Mouse (Mus musculus) lung, postnatal 4 days (tissue): ENCODE data around the gene Lrig2.
A peak's percentile ranks its signal among the peaks of the same experiment; 100 is the strongest.

ENCODE experiments used
- DNase-seq, 2 experiments: peaks; one replicate each; pipeline ENCODE4 v3.0.0; 2021

The Lrig2 gene

DNA sequence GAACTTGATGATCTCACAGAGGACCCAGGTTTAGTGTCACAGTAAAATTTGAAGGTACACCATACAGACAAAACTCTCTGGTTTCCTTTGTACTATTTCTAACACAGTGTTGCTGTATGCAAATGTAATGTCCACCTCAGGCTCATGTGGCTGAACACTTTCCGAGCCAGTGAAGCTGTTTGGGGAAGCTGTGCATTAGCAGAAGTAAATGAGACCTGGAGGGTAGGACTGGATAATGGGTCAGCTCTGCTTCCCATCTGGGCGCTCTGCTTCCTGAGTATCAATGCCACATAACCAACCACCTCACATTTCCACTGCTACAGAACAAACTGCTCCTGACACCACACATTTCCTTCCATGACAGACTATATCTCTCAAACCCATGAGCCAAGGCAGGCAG is 10.1 kb downstream of the Lrig2 start:
- no peak for DNase-seq

DNA sequence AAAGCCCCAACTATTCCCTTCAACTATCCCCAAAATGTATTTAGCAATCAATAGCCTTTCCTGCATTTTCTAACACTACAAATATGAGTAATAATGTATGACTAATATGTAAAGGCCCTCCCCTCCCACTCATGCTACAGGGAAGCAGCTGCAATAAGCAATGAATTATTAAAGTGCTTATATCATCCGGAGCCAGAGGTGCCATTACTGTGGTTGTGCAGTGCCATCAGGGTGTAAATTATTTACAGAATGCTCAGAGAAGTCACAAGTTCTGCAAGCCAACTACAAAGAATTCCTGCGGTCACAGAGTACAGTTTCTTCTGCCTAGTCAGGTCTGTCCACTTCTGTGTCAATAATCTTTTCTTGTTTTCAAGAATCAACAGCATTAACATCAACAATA is 10.8 kb downstream of the Lrig2 start:
- no peak for DNase-seq

DNA sequence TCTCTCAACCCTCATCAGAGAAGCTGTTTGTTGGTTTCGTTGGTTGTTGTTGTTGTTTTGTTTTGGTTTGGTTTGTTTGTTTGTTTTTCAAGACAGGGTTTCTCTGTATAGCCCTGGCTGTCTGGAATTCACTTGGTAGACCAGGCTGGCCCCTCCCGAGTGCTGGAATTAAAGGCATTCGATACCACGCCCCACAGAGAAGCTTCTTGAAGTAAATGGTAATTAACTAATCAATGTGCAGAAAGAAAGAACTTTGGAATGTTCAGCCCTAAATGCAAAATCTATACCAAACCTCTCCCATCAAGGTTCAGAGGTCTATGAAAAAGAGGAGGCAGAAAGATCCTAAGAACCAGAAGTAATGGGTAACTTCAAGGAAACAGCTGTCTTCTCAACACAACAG is 15.5 kb downstream of the Lrig2 start:
- DNase-seq = no peak

DNA sequence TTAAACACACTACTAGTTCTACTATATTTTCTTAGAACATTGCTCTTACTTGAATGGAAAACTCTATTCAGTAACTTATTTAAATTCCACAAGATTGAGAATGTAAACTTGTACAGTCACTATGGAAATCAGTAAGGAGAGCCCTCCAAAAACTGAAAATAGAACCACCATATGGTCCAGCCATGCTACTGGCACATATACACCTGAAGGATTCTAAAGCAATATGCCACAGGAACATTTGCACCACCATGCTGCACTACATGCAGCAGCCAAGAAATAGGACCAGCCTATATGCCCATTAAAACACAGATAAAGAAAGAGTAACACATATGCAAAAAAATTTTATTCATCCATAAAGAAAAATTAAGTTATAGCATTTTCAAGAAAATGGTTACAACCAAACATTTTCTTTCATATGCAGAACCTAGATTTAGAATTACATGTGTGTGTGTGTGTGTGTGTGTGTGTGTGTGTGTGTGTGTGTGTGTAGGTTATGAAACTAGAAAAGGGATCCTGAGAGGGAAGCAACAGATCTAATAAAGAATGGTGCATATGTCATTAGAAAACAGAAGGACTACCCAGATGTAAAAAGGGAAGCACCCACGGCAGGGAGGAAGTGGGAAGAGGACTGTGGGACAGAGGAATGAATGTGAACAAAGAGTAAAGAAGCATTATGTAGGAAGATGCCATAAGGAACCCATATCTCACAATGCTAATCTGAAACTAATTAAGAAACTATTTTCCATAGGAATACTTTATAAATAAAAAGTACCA is 30.6 kb downstream of the Lrig2 start:
- DNase-seq = no peak

DNA sequence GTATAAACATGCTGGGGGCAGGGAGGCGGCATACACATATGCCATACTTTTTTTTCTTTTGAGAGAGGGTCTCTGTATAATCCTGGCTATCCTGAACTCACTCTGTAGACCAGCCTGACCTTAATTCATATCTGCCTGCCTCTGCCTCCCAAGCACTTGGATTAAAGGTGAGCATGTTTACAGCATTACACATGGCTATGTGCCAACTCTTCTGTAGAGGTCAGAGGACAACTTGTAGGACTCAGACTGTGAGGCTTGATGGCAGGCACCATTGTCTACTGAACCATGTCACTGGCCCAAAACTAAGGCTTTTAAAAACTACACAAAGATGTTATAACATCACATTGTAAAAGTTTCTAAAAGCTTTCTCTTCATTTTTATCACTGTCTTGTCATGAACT is 33.7 kb downstream of the Lrig2 start:
- no peak for DNase-seq

DNA sequence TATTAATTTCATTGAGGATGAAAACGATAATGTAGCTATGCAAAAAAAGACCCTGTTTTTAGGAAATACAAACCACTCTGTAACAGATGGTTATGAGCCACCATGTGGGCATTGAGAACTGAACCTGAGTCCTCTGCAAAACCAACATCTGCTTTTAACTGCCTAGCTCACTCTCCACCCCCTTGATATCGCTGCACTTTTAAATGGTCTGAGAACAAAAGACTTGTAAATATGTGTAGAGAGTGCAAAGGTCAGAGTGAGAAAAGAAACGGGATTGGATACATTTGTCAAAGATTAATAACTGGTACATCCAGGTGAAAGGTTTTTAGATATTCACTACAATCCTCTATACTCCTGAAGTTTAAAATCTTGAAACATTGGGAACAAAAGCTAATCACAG is 42.3 kb downstream of the Lrig2 start:
- DNase-seq = no peak

DNA sequence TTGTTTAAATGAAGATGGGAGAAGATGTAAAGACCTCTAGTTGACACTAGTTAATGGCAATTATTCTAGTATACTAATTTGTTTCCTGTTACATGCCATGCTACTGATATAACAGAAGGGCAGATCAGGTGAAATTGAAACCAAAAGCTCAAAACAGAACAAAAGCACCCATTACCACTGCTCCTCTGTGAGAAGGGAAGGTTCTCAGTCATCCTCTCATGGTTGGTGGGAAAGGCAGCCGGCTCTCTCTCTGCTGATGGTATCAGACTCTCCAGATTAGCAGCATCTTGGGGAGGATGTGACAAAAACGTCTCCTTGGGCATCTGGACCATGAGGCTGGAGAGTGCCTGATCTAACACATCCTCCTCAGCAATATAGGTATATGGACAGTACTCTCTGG is 50.5 kb downstream of the Lrig2 start:
- no peak for DNase-seq

DNA sequence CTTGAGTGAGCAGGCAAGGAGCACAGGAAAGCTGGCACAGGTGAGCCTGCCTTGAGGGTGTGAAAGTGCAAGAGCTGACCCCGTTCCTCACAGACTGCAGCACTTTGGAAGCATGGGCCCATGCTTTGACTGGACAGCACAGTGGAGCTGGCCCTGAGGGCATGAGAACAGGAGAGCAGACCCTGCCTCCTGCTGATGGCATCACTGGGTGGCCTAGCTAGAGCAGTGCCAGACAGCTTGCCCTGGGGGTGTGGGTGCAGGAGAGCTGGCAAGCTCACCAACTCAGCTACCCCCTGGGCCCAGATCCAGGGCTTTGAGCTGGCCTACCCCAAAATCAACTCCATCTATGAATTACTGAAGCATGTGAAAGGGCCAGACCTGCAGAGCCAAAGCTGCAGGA is 53.1 kb downstream of the Lrig2 start:
- no peak for DNase-seq

DNA sequence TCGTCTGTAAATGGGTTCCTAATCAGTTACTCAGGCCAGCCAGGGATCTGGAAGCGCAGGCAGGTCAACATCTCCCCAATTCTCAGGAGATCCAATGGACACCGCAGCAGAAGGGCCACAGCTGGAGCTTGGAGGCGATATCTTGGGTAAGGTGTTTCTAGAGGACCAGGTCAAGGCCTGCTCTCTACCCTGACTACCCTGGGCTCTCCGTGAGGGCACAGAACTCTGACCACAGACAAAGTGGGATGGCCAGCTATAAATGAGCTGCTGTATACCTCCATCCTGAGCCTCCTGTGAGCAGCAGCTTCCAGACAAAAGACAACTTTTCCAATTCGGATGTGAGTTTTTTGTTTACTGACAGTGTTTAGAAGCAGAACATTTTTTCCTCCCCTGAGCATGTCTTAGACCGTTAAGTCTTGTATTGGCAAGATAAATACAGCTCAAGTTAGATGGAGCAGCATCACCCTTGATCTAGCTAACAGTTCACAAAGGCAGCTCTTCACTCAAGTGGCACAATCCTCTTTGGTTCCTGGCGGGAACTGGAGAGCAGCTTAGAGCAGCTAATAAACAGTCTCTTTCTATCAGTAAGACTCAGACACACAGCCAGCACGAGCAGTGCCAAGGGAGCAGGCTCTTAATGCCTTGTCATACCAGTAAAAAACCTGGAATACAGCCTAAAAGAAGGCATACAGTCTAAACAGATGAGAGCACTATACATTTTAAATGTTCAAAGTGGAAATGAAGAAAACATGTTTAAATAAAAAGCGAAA is 56.0 kb downstream of the Lrig2 start:
- DNase-seq = no peak

DNA sequence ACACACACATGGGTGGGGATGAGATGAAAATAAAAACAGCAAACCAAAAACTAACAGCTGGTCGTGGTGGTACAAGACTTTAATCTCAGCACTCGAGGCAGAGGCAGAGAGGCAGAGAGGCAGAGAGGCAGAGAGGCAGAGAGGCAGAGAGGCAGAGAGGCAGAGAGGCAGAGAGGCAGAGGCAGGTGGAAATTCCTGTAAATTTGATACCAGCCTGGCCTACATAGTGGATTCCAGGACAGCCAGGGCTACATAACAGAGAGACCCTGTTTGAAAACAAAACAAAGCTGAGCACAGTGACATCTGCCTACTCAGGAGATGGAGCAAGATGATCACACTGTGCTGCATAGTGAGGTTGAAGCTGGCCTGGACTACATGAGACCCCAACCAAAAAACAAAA is 64.5 kb downstream of the Lrig2 start:
- no peak for DNase-seq

DNA sequence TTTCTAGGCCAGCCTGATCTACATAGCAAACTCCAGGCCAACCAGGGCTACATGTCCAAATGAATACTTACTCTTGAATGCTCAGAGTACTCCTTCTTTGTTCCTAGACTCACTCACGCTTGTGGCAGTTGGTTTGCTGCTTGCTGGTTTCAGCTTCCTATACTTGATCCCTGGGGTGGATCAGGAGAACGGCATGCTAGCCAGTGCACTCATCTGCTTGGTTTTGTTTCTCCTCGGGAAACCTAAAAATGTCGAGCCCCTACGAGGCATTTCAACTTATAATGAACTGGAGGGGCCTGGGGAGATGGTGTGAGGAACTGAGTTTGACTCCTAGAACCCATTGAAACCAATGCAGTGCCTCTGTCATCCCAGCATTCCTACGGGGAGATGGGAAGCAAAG is 65.0 kb downstream of the Lrig2 start:
- no peak for DNase-seq

DNA sequence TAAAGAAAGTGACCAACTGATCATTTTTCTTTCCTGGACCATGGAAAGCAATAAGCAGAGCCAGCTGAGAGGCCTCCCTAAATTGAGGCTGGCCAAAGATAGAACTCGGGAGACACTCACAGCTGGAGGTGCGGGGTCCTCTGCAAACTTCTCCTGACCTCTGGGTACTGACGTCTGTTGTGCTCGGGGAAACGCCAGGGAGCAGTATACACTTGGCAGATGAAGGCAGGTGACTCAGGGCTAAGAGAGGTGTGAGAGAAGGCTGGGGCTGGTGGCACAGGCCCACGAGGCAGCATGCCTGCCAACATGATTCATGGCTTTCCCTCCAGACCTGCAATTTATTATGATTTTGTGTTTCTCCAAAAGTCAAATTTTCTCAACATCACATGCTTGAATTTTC is 66.1 kb downstream of the Lrig2 start:
- no peak for DNase-seq

DNA sequence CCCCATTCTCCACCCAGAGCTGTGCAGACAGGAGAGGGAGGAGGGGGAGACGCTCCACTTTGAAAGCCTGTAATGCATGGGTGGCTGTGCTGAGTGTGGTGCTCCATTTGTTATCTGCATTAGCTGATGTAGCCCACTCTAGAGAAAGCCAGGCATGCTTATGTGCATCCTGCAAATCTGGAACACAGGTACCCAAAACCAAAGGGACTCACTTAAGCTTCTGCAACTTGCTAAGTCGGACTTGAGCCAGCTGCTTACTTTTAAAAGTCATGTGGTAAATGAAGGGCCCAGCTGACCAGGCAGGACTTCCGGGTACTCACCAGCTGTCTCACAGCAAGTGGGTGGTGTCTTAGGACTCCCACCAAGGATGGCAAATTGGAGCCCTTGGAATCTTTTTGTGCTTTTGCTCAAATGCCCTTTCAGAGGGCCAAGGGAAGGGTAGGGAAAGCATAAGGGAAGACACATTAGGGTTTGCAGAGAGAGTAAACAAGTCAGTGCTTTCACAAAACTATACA is 66.7 kb downstream of the Lrig2 start:
- DNase-seq = no peak

DNA sequence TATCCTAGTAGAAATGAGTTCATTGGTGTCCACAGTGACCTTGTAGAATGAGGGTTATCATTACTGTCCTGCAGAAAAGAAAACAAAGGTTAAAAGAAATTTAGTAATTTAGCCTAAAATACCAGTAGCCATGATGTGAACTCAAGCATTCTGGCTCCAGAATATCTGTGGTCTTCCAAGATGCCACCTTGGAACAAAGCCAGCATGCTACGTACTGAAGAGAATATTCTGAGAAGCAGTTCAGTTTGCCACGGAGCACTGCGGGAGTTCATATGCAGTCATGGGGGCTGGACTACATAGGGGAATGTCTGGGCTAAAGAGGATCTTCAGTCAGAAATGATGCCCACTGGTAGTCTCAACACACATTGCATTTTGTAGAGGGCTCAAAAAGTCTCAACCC is 67.6 kb downstream of the Lrig2 start:
- no peak for DNase-seq

DNA sequence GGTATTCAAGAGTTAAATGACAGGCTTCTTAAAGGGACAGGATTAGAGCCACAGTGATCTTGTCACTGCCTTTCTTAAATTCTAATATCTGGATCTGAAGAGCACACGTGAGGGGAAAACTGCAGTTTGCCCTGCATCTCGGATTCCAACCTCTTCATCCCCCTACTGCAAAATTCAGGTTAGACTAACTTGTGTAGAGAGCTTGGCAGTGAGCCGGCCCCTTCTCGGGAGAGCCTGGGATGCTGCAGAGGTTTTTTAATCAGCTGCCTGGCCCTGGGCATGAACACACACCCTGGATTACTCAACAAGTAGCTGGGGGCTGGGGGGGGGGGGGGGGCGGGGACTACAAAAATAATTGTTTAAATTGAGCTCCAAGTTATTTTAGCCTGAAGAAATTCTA is 69.4 kb downstream of the Lrig2 start:
- DNase-seq = peak; percentile 30 to 49

DNA sequence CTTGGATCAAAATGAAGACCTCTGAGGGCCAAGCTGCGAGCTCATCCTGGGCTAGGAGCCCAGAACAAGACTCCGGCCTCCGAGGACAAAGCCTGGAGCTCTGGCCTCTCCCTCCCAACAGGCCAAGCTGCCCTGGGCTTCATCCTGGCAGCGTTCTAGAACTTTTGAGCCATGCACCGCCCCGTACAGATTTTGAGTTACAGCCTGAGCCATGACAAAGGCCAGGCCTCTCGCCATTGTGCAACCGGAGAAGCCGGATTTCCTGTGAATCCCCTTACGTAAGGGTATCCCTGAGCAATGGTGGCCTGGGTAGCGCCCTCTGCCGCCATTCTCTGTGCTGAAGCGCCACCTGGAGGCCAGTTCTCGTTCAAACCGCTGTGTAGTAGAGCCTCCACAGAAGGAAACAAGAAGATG is 69.8 kb downstream of the Lrig2 start:
- peak; percentile 96 to 98 for DNase-seq

DNA sequence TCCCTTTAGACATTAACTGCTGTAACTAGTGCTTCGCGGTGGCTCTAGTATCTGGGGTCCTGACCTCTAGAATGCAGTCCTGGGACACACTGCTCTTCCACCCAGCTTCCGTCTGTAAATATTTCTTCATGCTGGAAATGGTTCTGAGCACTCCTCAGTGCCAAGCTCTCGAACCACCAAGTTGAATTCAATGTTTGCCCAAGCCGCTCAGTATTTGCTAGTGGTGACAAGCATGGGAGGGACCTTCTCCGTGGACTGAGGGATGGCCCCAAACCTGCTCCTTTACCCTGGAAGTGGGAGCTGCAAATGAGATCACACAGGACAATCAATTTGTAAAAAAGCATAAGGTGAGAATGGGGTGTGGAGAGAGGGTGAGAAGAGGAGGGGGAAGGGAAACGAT is 70.3 kb downstream of the Lrig2 start:
- peak; percentile 64 to 66 for DNase-seq

DNA sequence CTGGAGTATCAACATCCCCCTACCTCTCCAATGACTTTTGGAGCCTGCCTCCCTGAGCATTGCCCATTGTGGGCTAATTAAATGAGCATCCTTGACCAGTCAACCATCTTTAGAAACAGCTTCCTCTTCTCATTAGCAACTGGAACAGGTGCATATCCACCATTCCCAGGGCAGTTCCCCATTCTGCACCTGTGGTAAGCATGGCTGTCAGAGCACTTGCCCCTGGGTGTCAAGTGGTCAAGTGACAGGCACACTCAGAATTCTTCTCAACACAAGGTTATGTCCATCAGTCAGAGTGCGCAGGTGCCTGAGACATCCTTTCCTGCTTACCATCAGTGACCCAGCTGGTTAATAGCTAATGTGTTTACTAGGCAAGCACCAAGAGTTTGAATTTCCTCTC is 72.9 kb downstream of the Lrig2 start:
- DNase-seq = no peak

DNA sequence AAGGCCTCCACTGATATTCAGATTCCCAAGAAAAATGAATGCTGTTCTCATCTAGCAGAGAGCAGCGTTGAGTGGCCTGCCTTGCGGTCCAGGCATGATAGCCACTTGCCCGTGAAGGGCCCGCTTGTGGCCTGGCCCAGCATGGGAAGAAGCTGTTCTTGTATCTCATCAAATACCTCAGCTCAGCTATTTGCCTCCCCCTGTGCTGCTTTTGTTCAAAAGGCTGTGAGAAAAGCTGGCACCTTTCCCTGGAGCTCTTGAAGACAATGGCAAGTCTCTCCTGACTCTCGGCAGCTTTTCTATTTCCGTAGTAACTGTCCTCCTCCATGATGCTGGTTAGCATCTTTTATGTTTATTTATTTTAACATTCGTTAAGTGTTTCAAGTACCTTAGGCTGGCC is 74.1 kb downstream of the Lrig2 start:
- DNase-seq = no peak

DNA sequence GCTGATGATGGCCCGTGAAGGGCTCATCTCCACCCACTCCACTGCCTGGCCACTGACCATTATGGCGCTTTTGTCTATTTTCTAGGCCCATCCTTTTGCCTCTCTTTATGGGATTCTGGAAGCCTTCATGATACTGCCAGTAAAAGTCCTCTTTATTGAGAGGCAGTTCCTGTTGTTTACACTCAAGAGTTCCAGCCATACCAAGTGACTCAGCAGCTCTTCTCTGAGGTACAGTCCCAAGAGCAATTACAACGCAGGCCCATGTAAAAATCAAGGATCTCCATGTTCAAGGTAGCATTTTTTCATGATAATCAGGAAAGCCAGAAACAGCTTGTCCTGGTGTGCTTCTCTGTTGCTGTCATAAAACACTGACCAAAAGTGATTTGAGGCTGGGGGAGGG is 75.8 kb downstream of the Lrig2 start:
- DNase-seq = no peak

DNA sequence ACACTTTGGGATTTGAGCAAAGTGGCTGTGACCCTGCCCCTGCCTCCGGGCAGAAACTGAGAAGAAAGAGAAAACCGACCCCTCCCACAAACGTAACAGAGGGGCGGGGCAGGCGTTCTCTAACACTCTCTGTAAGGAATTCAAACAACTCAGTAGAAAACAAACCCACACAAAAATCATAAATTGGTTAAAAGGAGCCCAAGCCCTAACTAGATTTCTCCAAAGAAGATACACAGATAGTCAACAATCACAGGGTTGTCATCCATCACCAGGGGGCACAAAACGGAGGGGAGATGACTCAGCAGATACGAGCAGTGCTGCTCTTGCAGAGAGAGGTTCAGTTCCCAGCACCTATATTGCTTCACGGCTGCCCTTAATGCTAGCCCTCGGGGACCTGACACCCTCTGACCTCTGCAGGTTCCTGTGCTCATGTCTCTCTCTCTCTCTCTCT is 77.4 kb downstream of the Lrig2 start:
- DNase-seq = peak in 1 of 2 experiments; percentile 45

DNA sequence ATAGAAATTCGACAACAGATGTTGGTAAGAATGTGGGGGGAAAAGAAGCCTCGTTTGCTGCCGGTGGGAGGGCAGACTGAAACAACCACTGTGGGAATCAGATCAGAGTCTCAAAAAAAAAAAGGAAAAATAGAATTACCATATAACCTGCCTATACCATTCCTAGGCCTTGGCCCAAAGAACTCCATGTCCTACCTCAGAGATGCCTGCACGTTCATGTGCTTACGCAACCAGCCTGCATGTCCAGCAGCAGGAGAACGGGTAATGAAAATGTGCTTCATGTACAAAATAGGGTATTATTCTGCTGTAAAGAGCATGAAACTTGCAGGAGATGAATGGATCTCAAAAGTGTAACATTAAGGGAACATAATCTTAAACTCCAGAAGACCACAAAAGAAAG is 79.1 kb downstream of the Lrig2 start:
- DNase-seq = no peak

DNA sequence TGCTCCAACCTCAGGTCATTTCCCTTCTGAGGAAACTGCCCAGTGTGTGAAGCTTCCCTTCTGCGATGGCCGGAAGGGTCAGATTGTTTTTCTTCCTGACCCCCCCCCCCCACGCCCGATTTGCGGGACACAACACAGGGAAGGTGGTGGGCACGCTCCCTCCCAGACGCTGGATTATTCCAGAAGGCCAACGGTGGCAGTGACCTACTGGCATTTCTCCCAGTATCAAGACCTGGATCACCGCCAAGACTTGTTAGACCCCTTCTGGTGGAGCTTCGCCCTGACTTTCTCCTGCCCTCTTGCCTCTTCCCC is 79.9 kb downstream of the Lrig2 start:
- peak; percentile 63 to 70 for DNase-seq

DNA sequence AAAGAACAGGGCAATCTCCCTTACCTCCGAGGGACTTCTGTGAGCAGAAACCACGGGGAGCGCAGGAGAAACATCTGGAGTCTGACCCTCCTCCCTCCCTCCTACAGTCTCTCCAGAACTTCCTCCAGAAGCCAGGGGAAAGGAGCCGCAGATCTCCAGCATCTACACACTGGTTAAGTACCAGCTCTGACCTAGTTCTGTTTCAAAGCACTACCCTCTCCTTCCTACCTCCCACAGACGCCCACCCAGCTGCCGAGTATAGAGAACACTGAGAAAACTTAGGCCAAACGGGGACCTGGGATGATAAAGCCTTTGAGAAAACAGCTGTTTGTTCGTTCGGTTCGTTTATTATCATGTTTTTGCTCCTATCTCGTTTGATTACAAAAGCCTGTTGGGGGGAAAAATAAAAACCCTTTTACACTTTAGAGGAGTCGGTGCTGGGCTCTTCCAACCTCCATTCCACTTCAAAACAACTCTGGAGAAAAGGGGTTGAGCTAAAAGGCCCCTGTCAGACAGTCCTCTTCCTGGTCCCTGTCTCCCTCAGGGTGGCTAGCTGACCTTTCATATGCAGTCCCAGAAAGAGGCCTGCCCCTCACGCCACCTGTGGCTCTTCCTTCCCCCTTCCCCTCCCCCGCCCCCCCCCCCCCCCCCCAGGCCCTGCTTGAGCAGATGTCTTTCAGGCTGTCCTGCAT is 80.4 kb downstream of the Lrig2 start:
- peak in 1 of 2 experiments; percentile 24 for DNase-seq
